Mouse (Mus musculus) lung, adult 10 weeks (tissue): Measurements from ENCODE around the gene Dctn5. TPM values are rescaled to one million over a fixed set of nuclear protein-coding genes. Genes with fewer than 3 reads are reported as not detected.

Experiments
- polyA plus RNA-seq: library from polyadenylated mRNA; stranded (reverse); fragments of 350-450 nt; fragmentation: Illumina TruSeq; extraction: RNeasy Lipid Tissue Mini Kit (QIAGEN cat#74804); gene quantifications from one replicate; pipeline ENCODE4 v1.2.3, GENCODE M21; 2014; ENCODE audit warnings: low read depth, low replicate concordance; ENCODE audit not compliant: insufficient read depth

Dctn5 gene
- 52.9 TPM for polyA plus RNA-seq

GRCm38 (mm10) chr7:122132497-122133337, at the start of gene Dctn5, which contains the start of gene Palb2:
TSS of gene Dctn5 (plus strand) at chr7:122133041.
TSS of gene Palb2 (minus strand) at chr7:122132985.

GRCm38 (mm10) chr7:122101747-122102244, 31.0 kb upstream of the Dctn5 start, which contains the start of gene Ndufab1:
TSS of gene Ndufab1 (minus strand) at chr7:122101886.

DNA sequence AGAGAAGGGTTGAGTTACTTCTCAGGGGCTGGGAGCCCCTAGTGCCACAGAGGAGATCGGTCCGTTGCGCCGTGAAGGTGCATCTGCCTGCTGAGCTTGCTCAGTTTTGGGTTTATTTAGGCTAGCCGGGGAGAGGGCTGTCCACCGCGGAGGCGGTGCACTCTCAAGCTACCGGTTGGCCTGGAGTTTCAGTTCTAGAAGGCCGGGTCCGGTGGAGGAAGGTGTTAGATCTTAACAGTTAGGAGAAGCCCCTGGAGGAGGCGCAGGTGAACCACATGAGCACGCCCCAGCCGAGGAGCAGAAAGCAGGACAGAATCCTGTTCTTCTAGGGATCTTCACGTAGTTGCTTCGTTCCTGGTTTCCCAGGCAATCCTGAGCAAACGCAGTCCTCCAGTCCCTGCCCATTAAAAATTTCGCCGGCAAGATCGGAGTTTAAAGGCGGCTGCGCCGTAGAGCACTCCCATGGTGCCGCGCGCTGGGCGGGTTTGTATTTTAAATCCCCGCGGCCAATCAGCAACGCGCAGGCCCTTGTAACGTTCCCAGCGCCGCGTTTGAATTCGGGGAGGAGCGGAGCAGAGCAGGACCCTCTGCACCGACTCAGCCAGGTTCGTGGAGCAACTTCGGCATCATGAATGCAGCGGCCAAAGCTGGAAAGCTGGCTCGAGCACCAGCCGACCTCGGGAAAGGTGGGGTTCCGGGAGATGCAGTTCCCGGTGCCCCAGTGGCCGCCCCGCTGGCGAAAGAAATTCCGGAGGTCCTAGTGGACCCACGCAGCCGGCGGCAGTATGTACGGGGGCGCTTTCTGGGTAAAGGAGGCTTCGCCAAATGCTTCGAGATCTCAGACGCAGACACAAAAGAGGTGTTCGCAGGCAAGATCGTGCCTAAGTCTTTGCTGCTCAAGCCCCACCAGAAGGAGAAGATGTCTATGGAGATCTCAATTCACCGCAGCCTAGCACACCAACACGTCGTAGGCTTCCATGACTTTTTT, 26.4 kb downstream of the Dctn5 start, which contains the start of gene Plk1:
Plk1 (plus strand) TSS at position 525 of the 988 bp plus-strand sequence.

DNA sequence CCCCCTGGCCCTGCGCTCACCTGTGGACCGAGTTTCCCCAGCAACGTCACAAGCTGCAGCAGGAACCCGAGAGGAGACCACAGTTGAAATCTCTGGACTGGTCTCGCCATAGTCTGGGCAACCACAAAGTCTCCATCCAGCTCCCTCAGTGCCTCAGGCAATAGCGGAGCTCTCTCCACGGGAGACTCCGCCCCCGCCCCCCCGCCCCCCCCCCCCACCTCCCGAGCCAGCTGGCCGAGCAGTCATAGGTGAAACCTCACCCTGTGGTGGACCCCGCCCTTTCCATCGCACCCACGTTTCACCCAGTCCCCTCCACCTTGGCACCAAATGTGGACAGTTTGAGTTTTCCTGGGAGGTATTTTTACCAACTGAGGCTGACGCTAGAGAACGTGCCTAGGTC, 53.2 kb downstream of the Dctn5 start, which contains the start of gene Ern2:
Ern2 (minus strand) TSS at position 165 of the 400 bp plus-strand sequence.

Other genes with a start within 250 kb of the Dctn5 start
- gene Cog7, start 151.3 kb upstream of the Dctn5 start, polyA plus RNA-seq: 15.9 TPM
- 12.0 TPM for gene Gga2, start 111.8 kb upstream of the Dctn5 start, polyA plus RNA-seq
- 11.4 TPM for gene Ubfd1, start 65.9 kb upstream of the Dctn5 start, polyA plus RNA-seq
- gene Ears2, start 65.8 kb upstream of the Dctn5 start, polyA plus RNA-seq: 4.4 TPM
- 201 TPM for gene Ndufab1, start 31.2 kb upstream of the Dctn5 start, polyA plus RNA-seq
- gene Palb2, start 56 bp upstream of the Dctn5 start, polyA plus RNA-seq: 0.93 TPM
- gene Plk1, start 26.4 kb downstream of the Dctn5 start, polyA plus RNA-seq: 0.77 TPM
- 0.12 TPM for gene Ern2, start 53.2 kb downstream of the Dctn5 start, polyA plus RNA-seq
- gene Chp2, start 86.5 kb downstream of the Dctn5 start, polyA plus RNA-seq: 2.6 TPM
- 12.1 TPM for gene Prkcb, start 155.7 kb downstream of the Dctn5 start, polyA plus RNA-seq